Mouse (Mus musculus): Measurements from ENCODE around the gene Glg1. TPM values are rescaled to one million over a fixed set of nuclear protein-coding genes. Genes with fewer than 3 reads are reported as not detected.
"Not testable (repeated sequence)": the region's sequence is repeated elsewhere in the genome, so short reads cannot be mapped to it uniquely, and the experiment has no call there.

Glg1 gene
- total RNA-seq, 2 experiments from 2014 or later: 116 to 123 TPM

DNA sequence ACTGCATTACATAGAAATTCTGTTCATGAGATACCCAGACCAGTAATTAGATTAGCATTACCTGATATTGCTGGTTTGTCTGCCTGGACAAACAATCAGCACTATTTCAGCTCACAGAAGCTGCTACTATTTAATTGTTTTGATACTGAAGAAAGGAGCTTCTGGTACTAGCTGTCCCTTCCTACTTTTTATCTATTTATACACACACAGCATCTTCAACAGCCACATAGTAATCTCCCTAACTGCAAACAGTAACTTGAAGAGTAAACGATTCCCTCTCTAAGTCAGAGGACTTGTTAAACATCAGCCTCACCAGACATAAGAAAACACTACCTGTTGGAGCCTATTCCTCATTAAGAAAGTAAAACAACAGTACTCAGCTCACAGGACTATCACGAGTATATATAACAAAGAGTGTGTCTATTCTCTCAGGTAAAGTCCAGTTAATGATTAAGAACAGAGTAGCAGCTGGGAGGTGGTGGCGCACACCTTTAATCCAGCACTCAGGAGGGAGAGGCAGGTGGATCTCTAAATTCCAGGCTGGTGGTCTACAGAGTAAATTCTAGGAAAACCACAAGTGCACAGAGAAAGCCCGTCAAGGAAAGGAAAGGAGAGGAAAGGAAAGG, 6.4 kb downstream of the Glg1 start:
- DNase-seq: no peak

DNA sequence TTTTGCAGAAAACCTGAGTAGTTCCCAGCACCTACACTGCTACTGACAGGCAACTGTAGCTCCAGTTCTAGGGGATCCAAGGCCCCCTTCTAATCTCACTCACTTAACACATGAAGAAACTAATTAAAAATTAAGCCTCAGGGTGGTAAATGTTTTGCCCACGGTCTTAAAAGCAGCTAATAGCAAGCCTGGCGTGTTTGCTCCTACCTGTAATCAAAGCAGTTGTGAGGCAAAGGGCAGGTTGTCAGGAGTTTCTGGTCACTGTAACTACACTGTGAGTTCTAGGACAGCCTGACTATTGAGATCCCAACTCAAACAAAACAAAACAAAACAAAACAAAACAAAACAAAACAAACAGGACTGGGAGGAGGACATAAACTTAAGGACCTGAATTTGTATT, 8.9 kb downstream of the Glg1 start:
- DNase-seq: no peak

DNA sequence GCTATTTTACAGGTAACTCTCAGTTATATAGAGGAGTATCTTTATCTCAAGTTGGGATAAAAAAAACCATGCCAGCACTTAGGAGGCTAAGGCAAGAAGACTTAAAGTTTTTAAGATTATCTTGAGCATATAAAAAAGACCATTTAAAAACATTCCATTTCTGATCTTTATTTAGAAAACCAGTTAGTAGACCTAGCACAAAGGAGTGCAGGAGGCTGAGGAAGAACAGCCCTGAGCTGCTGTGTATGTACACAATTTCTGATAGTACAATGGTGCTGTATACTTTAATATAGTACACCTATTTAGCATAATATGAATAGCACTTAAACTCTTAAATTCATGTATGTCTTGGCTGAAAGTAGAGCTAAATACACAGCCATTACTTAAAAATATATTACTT, 10.9 kb downstream of the Glg1 start:
- no peak for DNase-seq

DNA sequence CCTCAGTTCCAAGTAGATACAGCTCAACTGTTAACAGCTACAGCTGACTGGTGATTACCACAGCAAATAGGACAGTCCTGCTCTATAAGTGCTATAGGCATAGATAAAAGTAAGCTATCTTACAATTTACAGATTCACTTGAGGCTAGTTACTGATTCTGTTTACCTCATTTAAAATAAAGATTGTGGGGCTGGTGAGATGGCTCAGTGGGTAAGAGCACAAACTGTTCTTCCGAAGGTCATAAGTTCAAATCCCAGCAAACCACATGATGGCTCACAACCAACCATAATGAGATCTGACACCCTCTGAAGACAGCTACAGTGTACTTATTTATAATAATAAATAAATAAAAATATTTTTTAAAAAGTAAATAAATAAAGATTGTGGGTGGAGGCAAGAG, 12.2 kb downstream of the Glg1 start:
- not testable (repeated sequence) for DNase-seq

DNA sequence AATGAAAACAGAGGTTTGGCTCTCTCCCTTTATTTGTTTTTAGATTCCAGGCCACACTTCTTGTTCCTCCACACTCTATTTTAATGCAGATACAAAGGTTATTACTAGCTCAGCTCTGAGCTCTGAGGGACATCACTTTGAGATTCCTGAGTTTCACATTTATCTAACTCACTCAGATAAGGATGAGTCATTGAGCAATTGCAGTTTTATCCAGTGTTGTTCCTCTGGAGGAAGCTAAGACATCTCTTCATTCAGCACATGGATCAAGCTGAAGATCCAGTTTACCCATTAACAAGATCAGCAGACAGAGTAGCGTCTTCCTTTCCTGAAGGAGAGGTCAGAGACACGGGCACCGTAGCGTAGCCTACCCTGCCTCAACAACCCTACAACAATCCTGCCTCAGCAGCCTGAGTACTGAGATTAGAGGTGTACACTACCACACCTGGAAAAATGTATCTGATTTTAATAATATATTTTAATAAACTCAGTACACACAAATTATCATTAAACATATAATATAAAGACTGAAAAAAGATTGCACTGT, 12.7 kb downstream of the Glg1 start:
- no peak for DNase-seq

DNA sequence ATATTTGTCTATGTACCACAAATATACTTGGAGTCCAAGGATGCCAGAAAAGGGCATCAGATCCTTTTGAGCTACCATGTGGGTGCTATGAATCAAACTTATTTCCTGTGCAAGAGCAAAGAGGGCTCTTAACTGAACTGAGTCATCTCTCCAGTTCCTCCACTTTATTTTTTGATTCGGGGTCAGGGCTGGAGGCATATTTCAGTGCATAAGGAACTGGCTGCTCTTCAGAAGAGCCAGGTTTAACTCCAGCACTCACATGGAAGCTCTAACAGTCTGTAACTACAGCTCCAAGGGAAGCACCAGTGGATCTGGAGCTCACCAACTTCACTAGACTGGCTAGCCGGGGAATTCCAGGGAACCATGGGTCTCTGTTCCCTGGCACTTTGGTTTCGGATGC, 21.7 kb downstream of the Glg1 start:
- DNase-seq: peak; percentile 35 to 48

DNA sequence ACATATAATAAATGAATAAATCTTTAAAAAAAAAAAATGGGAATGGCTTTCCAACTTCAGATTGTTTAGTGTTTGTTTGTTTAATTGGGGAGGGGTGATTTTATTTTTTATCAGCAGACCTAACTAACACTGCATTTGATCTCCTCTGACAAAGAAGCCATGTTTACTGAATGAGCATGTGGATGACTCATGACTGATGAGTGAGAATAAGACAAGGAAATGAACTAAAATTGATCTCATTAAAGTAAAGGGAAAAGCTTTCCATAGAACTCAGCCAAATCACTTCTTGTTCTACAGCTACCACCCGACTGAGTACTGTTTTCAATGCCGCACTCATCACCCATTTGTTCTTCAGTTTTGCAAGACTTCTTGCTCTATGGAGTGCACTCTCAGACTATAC, 25.3 kb downstream of the Glg1 start:
- no peak for DNase-seq

DNA sequence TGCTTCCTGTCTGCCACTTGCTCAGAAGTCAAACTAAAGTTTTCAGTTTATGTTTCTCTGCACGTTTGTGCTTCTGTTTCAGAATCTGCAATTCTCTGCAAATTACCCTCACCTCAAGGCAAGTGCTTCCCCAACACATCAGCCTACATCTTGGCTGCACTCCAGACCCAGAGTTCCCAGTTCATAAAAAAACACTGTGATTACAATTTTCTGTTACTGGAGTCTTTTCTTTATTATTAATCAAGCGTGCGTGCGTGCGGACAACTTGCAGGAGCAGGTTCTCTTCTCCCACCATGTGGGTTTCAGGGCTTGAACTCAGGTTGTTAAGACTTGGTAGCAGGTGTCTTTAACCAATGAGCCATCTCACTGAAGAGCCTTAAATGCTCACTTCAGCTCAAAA, 34.9 kb downstream of the Glg1 start:
- DNase-seq: peak; percentile 20 to 47

DNA sequence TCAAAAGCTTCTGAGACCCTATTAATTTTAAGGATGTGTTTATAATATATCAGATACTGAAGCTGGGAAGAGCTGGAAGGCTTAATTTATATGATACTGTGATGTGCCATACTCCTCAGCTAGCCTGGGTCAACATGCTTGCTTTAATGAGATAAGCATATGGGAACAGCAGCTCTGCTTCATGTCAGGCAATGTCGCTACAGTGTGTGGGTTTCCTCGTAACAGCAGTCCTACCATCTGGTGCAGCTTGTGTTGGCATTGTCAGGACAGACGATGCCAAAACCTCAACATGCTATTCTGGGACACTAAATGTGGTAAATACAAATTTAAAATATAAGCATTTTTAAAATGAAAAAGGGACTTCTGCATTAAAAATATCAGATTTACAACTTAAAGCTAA, 40.9 kb downstream of the Glg1 start:
- no peak for DNase-seq

DNA sequence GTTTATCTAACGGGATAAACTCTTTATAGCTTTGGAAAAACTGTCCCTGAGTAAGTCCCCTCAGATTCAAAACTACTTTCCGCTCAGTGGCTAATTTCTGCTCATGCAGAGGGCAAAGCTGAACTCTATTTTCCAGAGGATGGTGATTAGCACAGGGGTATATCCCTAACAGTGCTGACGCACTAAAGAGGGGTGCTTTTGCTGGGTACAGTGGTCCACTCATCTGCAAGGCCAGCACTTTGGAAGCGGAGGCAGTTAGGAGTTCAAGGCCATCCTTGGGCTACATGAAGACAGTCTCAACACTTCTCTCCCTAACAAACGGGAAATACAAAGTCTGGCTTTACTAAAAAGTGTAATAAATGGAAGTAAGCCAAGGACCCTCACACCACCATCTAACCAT, 45.6 kb downstream of the Glg1 start:
- DNase-seq: no peak

DNA sequence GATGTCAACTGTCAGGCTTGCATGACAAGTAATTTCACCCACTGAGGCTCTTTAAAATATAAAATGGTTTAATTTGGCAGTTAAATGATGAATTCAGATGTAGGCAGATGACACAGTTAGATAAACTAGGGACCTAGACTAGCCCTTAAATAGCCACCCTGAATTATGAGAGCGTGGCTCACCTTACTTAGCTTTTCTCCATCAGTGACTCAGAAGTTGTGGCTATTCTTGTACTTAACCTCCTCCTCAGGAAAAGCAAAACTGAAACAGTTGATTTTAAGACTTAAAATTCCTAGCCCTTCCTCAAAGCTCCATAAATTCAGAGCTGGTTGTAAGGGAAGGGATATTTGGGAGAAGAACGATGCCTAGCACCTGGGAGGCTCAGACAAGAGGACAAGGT, 47.8 kb downstream of the Glg1 start:
- no peak for DNase-seq

DNA sequence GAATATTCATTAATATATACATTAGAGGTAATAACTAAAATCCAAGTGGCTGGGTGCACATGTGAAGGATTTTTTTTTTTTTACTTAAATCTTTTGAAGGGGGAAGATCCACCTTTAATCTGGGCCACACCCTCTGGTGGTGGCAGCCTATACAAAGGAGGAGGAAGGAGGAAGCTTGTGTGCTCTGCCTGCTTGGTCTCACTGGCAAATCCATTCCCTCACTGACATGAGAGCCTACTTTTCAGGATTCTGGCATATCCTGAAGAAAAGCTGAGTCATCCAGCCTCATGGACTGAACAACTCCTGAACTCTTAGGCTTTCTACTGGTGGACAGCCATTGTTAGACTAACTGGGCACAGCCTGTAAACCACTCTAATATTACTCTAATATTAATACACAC, 49.1 kb downstream of the Glg1 start:
- DNase-seq: no peak

DNA sequence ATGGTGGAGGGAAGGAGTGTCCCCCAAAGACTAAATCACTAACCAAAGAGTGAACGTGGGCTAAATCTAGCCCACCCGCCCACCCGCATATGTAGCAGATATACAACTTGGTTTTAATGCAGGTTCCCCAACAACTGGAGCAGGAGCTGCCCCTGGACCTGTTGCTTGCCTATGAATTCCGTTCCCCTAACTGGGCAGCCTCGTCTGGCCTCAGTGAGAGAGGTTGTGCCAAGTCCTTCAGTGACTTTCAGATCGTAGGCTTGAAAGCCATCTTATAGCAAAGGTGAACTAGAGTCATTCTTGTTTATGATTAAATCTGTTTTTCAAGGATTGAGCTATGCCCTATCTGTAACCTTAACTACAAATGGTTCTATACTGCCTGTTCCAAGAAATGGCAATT, 52.7 kb downstream of the Glg1 start:
- no peak for DNase-seq

DNA sequence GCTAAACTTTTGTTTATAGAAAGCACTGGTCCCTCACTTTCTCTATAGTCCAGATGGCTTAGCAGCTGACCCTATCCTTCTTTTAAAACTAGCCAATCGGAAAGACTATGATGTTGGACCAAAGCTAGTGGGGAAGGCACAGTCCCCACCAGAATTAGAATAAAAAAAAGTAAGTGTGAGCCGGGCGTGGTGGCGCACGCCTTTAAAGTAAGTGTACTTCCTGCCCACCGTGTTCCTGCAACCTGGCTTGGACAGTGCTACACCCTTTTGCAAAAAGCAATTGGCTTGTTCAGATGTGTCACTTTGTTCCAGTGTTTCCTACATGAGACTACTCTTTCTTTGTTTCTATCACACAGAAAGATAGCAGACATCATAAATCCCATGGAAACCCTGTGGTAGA, 54.0 kb downstream of the Glg1 start:
- no peak for DNase-seq

DNA sequence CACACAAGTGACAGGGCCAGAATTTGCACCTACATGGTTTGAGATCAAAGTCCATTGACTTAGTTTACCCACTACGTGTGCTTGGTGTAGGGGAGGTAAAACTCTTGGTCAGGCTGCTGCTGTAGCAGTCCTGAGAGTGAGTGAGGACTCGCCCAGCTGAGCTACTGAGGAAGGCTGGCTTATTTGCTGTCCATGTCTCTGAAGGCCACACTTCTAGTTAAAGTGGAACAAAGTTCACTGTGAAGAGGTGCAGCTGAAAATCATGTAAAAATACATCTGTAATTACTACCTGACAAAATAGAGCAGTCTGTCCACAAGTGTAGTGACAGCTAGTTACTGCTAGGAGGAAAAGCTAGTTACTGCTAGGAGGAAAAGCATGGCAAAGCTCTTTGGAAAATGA, 55.7 kb downstream of the Glg1 start:
- peak in 1 of 2 experiments; percentile 15 for DNase-seq

DNA sequence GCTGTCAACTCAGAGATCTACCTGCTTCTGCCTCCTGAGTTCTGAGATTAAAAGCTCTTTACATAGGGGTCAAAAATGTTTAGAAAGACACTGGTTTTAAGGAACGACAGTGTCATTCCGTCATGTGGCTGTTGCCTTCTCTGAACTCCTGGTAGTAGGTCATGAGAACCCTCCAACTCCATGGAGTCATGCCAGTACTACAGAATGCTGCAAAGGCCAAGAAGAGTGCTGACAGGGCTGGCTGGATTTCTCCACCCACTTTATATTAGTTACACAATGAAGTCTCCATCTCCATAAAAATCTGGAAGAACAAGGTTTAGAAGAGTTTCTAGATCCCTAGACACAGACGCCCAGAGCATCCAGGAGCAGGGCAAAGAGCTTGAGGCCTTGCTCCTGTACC, 61.0 kb downstream of the Glg1 start:
- DNase-seq: no peak

DNA sequence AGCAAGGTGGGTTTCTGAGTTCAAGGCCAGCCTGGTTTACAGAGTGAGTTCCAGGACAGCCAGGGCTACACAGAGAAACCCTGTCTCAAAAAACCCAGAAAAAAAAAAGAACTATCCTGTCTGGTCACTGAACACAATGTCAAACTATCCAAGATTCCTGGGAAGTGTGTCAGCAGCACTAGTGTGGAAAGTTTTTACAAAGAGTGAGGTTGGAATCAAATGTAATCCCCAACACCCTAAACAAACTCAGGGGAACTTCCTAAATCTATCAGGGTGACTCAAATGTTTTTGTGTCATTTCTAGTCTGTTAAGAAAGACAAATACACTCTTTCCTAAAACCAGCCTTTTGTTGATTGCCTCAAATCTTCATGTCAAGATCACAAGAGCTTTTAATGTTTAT, 62.8 kb downstream of the Glg1 start:
- DNase-seq: no peak

DNA sequence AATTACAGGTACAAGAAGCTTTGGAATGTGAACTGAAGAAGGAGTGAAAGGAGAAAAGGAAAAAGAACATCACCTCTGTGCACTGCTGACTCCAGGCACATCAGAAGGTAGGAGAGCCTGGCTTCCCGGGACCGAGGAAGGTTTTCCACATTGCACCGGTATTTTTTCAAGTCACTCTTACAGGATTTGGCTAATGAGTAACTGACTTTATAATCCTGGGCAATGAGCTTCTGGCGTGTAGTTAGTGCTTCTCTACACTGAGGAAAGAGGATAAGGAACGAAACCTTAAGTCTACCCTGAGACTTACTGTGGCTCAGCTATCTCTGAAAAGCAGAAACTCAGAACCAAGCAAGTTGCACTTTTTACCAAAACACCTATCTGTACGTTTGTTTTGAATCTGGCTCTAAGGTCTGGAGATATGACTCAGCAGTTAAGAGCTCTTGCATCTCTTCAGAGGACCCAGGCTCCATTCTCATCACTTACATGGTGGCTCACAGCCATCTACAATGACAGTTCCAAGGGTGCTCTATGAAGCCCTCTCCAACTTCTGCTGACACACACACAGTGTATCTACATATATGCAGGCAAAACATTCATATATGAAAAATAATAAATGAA, 70.3 kb downstream of the Glg1 start:
- no peak for DNase-seq

DNA sequence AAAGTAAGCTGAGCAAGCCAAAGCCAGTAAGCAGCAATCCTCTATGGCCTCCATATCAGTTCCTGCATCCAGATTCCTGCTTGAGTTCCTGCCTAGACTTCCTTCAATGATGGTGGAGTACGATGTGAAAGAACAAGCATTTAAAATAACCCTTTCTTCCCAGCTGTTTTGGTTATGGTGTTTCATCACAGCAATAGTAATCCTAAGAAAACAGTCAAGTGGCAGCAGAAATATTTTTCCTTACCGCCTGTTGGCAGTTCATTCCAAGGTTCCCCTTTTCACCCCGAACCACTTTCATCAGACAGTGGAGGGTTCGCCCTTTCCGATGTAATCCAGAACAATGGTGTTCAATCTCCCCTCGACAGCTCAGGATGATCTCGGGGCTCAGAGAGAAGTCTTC, 71.5 kb downstream of the Glg1 start:
- DNase-seq: no peak

DNA sequence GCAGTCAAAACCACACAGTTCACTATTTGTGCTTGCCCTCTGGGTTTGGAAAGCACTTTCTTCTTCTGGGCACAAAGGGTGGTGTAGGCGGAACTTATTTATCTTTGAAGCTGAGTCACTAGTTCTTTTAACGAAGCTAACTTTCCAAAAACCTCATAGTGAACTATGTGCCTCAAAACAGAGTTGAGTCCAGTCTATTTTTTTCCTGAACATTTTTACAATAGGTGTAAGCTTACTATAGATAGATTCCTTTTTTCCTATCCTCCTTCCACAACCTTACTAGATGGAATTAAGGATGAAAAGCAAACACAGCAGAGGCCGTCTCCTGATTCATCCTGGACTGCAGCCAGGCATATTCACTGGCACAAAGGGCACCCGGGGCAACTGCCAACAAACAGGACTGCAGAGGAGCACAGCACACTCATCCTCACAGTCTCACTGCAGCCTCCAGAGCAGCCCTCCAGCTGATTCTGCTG, 73.5 kb downstream of the Glg1 start:
- DNase-seq: peak; percentile 91 to 92

DNA sequence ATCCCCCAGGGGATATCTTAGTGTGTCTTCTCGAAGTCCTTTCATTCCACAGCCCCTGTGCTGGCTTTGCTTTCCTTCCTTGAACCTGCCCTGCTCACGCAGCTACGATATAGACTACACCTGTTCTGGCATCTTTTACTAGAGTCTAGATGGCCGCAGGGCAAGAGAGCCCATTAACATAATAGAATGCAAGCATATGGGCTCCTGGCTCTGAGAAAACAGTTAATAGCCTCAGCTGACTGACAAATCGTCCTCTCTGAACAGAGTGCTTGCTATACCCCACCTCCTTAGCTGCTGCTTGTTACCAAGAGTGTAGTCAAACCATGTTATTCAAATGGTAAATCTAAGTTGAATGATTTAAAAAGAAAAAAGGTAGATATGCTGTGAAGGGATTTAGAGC, 87.4 kb downstream of the Glg1 start:
- DNase-seq: no peak

DNA sequence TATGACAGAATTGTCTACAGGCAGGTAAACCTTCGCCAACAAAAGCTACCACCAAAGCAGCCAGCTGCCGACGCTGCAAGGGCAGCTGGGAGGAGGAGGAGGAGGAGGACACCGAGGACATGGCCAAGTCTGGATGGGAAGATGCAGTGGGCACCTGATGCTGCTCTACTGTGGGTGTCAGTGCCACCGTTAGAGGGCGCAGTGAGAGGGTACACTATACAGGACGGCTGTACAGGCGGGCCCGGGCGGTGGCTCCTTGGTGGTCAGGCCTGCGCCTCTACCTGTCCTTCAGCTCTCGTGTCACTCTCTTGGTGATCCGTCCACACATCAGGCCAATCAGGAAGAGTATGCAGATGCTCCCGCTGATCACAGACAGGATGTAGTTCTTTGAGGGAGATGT, 101.4 kb downstream of the Glg1 start:
- peak; percentile 71 to 78 for DNase-seq

DNA sequence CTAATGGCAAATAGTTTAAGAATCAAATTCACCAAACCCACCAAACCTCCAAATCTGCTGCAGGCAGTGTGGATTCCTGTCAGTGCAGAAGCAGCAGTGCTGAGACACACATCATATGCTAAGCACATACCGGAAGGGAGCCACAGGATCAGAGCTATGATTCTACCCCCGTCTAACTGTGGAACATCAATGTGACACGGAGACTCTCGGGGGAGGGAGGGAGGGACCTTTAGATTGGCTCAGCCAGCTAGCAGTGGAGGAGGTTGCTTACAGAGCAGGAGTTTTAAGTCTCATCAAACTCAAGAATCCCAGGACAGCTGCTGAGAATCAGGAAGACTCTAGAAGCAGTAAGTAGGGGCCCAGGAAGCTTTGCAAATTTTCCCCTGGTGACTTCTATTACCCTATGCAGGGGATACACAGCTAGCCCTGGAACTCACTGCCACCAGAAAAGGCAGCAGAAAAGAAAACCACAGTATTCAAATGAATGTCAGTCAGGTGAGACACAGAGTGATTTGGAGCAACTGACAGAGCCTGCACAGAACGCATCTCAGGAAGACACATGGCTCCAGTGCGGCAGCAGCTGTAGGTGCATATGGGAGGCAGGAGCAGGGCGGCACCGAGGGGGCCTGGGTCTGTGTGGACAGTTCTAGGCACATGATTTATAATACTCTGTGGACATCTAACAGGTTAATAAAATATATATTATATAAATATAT, 103.1 kb downstream of the Glg1 start:
- DNase-seq: no peak

Measured in adrenal gland, postnatal 36 days (tissue).